Mouse (Mus musculus): Measurements from ENCODE around the gene Rfk. TPM values are rescaled to one million over a fixed set of nuclear protein-coding genes. Genes with fewer than 3 reads are reported as not detected.

Gene Rfk
- 118 and 135 TPM in 2 replicates for polyA plus RNA-seq (2015; fragmentation: Nextera tagmentation; extraction: Ambion mirVana)

DNA sequence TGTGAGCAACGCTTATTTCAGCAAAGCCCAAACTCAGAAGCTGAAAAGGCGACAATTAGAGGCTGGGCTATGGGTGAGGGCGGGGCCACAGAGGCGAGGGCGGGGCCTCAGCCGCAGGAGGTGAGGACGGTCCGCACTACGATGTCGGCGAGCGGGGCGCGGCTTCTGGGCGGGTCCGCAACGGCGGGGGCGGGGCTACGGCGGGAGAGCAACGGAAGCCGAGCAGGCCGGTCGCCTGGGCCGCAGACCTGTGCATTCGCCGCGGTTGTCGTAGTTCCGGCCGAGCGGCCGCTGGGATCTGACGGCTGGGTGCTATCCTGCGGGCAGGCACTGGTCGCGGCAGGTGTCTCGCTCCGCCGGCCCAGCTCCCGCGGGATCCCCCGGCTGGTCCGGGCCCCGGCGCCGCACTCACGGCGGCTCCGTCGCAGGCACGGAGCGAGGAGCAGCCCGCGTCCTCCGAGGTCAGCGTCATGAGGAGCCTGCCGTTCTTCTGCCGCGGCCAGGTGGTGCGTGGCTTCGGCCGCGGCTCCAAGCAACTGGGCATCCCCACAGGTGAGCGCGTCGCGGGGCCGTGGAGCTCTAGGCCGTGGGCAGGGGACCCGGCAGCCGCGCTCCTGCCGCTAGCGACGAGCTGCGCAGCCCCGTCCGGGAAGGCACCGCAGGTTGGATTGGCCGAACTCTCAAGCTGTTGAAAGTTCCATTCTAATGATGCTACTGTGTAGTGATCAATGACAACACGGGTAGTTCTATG, at the start of gene Rfk:
Rfk (plus strand) TSS at position 203 of the 751 bp plus-strand sequence.
- Histone ChIP-seq H3K9ac (ENCODE audit: low read depth, low read length) (peak within 1 kb of the TSS; percentile 92), H3K27ac (ENCODE audit: low read length) (peak within 1 kb of the TSS; percentile 78), H3K9me3 (ENCODE audit: control insufficient read depth, low read length) (no peaks in the 10 kb centered on the region), H3K36me3 (ENCODE audit: control insufficient read depth, insufficient read depth, low read length) (no peaks in the 10 kb centered on the region), H3K27me3 (replicated peaks; ENCODE audit: control insufficient read depth, insufficient read depth, low read length) (no peaks in the 10 kb centered on the region), H3K4me3 (ENCODE audit: low read length) (peak within 1 kb of the TSS; percentile 88), H3K4me1 (ENCODE audit: control insufficient read depth, insufficient read depth, low read length) (peaks cover 6% of the 10 kb centered on the region; the same call in 1 of the 2 replicates), H3K4me2 (ENCODE audit: low read depth, low read length) (peak within 1 kb of the TSS; percentile 53)
- under 1% methylated on average over 83 of the region's 83 CpGs for WGBS
- peak; percentile 98 for ATAC-seq

DNA sequence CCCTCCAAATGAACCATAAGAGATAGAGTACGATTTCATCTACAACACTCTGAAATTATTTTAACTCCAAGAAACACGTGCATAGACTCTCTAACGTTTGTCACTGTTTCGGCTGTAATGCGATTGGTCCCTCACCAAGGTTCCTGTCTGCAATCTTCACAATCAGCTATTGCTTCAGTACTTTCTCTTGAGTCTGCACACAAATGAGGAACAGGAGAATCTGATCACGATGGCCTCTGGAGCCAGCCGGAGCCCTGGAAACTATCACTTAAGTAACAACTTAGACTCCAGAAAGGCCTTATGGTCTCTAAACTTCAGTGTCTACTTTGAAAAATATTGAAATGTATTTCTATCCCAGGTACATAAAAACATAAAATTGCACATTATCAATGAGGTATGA, 49.0 kb upstream of the Rfk start:
- no peaks in the 10 kb centered on the region for H3K36me3 ChIP-seq (ENCODE audit: control insufficient read depth, insufficient read depth, low read length)
- 85% methylated on average over 7 of the region's 7 CpGs for WGBS
- H3K9ac ChIP-seq (ENCODE audit: low read depth, low read length): no peak overlapping the region
- H3K4me3 ChIP-seq (ENCODE audit: low read length): no peak overlapping the region
- H3K27me3 ChIP-seq (replicated peaks; ENCODE audit: control insufficient read depth, insufficient read depth, low read length): no peaks in the 10 kb centered on the region
- H3K4me1 ChIP-seq (ENCODE audit: control insufficient read depth, insufficient read depth, low read length): no peaks in the 10 kb centered on the region
- no peak for ATAC-seq
- H3K9me3 ChIP-seq (ENCODE audit: control insufficient read depth, low read length): no peaks in the 10 kb centered on the region
- H3K4me2 ChIP-seq (ENCODE audit: low read depth, low read length): no peak overlapping the region
- H3K27ac ChIP-seq (ENCODE audit: low read length): no peak overlapping the region

DNA sequence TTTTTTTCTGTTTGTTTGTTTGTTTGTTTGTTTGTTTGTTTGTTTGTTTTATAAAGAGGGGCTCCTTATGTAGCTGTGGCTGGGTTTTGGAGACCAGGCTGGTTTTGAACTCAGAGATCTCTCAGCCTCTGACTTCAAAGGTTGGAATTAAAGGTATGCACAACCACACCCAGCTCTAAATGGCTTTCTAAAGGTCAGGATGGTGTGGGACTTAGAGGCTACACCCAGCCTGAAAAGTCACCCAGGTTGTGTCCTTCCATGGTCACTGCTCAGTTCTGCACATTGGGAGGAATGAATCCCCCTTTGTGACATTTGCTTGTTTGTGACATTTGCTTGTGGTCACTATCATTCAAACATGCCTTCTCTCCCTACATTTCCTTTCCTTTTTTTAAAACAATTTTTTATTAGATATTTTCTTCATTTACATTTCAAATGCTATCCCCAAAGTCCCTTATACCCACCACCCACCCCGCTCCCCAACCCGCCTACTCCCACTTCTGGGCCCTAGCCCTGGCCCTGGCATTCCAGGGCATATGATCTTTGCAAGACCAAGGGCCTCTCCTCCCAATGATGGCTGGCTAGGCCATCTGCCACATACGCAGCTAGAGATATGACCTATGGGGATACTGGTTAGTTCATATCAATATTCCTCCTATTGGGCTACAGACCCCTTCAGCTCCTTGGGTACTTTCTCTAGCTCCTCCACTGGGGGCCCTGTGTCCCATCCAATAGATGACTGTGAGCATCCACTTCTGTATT, 46.9 kb upstream of the Rfk start:
- no peak overlapping the region for H3K27ac ChIP-seq (ENCODE audit: low read length)
- no peak overlapping the region for H3K9ac ChIP-seq (ENCODE audit: low read depth, low read length)
- H3K27me3 ChIP-seq (replicated peaks; ENCODE audit: control insufficient read depth, insufficient read depth, low read length): no peaks in the 10 kb centered on the region
- no peaks in the 10 kb centered on the region for H3K4me1 ChIP-seq (ENCODE audit: control insufficient read depth, insufficient read depth, low read length)
- H3K4me2 ChIP-seq (ENCODE audit: low read depth, low read length): no peak overlapping the region
- WGBS: 94% methylated on average over 3 of the region's 3 CpGs
- ATAC-seq: no peak
- H3K9me3 ChIP-seq (ENCODE audit: control insufficient read depth, low read length): no peaks in the 10 kb centered on the region
- H3K36me3 ChIP-seq (ENCODE audit: control insufficient read depth, insufficient read depth, low read length): no peaks in the 10 kb centered on the region
- no peak overlapping the region for H3K4me3 ChIP-seq (ENCODE audit: low read length)

DNA sequence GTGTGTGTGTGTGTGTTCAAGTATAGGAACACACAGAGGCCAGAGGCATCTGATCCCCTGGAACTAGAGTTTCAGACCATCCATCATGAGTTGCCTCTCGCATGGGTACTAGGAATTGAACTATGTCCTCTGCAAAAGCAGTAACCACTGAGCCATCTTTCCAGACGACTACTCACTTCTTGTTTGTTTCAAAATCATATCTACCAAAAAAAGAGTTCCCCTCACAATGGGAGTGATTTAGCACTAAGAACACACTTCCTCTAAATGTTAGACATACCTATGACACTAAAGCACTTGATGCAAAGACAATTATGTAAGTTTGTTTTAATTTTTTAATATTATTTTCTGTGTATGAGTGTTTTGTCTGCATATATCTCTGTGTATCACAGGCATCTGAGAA, 46.0 kb upstream of the Rfk start:
- Histone ChIP-seq H3K4me2 (ENCODE audit: low read depth, low read length) (no peak overlapping the region), H3K9ac (ENCODE audit: low read depth, low read length) (no peak overlapping the region), H3K4me3 (ENCODE audit: low read length) (no peak overlapping the region), H3K36me3 (ENCODE audit: control insufficient read depth, insufficient read depth, low read length) (no peaks in the 10 kb centered on the region), H3K27me3 (replicated peaks; ENCODE audit: control insufficient read depth, insufficient read depth, low read length) (no peaks in the 10 kb centered on the region), H3K4me1 (ENCODE audit: control insufficient read depth, insufficient read depth, low read length) (no peaks in the 10 kb centered on the region), H3K9me3 (ENCODE audit: control insufficient read depth, low read length) (no peaks in the 10 kb centered on the region), H3K27ac (ENCODE audit: low read length) (no peak overlapping the region)
- WGBS: 91% methylated on average over 2 of the region's 2 CpGs
- ATAC-seq: no peak

DNA sequence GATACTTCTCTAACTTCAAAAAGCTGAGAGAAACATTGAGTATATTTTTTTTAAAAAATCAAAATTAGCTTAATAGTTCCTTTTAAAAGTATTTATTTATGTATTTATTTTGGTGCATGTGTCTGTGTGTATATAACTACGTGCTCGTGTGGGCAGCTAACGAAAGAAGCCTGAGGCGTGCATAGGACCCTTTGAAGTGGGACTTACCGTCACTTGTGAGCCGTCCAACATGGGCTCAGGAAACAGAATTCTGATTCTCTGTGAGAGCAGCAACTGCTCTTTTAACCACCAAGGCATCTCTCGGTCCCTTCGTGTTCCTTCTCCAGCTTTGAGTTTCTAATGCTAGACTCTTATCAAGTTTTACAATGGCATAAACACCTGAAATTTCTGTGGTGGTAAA, 40.1 kb upstream of the Rfk start:
- 90% methylated on average over 8 of the region's 8 CpGs for WGBS

DNA sequence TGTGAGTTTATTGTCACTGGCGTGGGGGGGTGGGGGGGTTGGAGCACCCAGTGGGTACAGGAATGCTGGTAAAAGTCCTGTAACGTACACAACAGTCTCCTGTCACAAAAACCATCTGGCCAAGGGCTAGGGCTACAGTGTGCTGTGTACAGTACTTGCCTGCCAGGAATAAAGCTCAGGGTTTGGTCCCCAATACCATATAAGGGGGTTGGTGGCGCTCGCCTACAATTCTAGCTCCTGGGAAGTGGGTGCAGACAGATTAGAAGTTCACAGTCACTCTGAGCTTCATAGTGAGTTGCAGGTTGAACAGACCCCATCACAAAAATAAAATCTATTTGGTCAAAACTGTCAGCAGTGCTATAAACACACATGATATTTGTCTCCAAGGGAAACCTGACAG, 39.5 kb upstream of the Rfk start:
- Histone ChIP-seq H3K36me3 (ENCODE audit: control insufficient read depth, insufficient read depth, low read length) (no peaks in the 10 kb centered on the region), H3K9ac (ENCODE audit: low read depth, low read length) (no peak overlapping the region), H3K9me3 (ENCODE audit: control insufficient read depth, low read length) (no peaks in the 10 kb centered on the region), H3K4me3 (ENCODE audit: low read length) (no peak overlapping the region), H3K27ac (ENCODE audit: low read length) (no peak overlapping the region), H3K4me2 (ENCODE audit: low read depth, low read length) (no peak overlapping the region), H3K27me3 (replicated peaks; ENCODE audit: control insufficient read depth, insufficient read depth, low read length) (no peaks in the 10 kb centered on the region; the same call in 1 of the 2 replicates), H3K4me1 (ENCODE audit: control insufficient read depth, insufficient read depth, low read length) (no peaks in the 10 kb centered on the region)
- no peak for ATAC-seq
- 67% methylated on average over 4 of the region's 4 CpGs for WGBS

More for the DNA sequence above, 40.1 kb upstream of the Rfk start:
- Histone ChIP-seq H3K9ac (ENCODE audit: low read depth, low read length) (no peak overlapping the region), H3K4me1 (ENCODE audit: control insufficient read depth, insufficient read depth, low read length) (no peaks in the 10 kb centered on the region), H3K27ac (ENCODE audit: low read length) (no peak overlapping the region), H3K9me3 (ENCODE audit: control insufficient read depth, low read length) (no peaks in the 10 kb centered on the region), H3K36me3 (ENCODE audit: control insufficient read depth, insufficient read depth, low read length) (no peaks in the 10 kb centered on the region), H3K27me3 (replicated peaks; ENCODE audit: control insufficient read depth, insufficient read depth, low read length) (no peaks in the 10 kb centered on the region; the same call in 1 of the 2 replicates), H3K4me3 (ENCODE audit: low read length) (no peak overlapping the region), H3K4me2 (ENCODE audit: low read depth, low read length) (no peak overlapping the region)
- no peak for ATAC-seq

DNA sequence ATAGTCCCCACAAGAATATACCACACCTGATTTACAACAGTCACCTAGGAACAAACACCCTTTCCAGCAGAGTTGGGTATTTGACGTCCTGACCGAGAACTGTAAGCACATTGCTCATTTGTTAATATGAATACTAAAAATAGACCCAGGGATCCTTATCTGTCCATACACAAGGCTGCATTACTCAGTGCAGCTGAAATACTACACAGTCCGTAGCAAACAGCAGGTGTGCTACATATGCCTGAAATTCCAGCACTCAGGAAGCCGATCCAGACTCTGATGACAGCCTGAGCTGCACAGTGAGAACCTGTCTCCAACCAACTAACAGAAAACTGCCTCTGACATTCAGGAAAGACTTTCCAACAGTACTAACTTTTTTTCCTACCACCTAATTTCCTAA, 39.0 kb upstream of the Rfk start:
- 42% methylated on average over 4 of the region's 4 CpGs for WGBS
- H3K4me3 ChIP-seq (ENCODE audit: low read length): no peak overlapping the region

DNA sequence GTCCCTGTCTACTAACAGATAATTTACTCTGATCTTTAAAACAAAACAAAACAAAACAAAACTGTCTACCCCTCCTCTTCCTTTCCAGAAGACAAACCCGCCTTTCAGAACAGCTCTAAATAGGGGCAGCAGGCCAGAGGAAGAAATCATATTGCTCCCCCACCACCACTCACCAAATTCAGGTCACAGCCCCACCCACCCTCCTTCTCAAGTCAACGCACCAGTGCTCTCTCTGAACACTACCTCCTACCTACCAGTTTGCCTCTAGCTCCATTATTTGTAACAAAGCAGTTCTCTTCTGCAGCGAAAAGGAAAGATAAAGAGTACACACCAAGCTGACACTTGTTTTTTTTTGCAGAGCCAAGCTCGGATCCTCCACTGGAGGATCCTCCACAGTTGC, 38.5 kb upstream of the Rfk start:
- Histone ChIP-seq H3K9me3 (ENCODE audit: control insufficient read depth, low read length) (no peaks in the 10 kb centered on the region), H3K4me2 (ENCODE audit: low read depth, low read length) (peak overlapping the region; percentile 96), H3K9ac (ENCODE audit: low read depth, low read length) (no peak overlapping the region), H3K4me3 (ENCODE audit: low read length) (peak overlapping the region; percentile 60), H3K27me3 (replicated peaks; ENCODE audit: control insufficient read depth, insufficient read depth, low read length) (no peaks in the 10 kb centered on the region; the same call in 1 of the 2 replicates), H3K27ac (ENCODE audit: low read length) (no peak overlapping the region), H3K4me1 (ENCODE audit: control insufficient read depth, insufficient read depth, low read length) (no peaks in the 10 kb centered on the region), H3K36me3 (ENCODE audit: control insufficient read depth, insufficient read depth, low read length) (no peaks in the 10 kb centered on the region)
- WGBS: 31% methylated on average over 4 of the region's 4 CpGs
- no peak for ATAC-seq

More for the DNA sequence above, 39.0 kb upstream of the Rfk start:
- no peaks in the 10 kb centered on the region for H3K4me1 ChIP-seq (ENCODE audit: control insufficient read depth, insufficient read depth, low read length)
- no peaks in the 10 kb centered on the region for H3K9me3 ChIP-seq (ENCODE audit: control insufficient read depth, low read length)
- H3K27ac ChIP-seq (ENCODE audit: low read length): no peak overlapping the region
- no peak overlapping the region for H3K9ac ChIP-seq (ENCODE audit: low read depth, low read length)
- no peak overlapping the region for H3K4me2 ChIP-seq (ENCODE audit: low read depth, low read length)
- H3K27me3 ChIP-seq (replicated peaks; ENCODE audit: control insufficient read depth, insufficient read depth, low read length): no peaks in the 10 kb centered on the region; the same call in 1 of the 2 replicates
- ATAC-seq: peak; percentile 47
- no peaks in the 10 kb centered on the region for H3K36me3 ChIP-seq (ENCODE audit: control insufficient read depth, insufficient read depth, low read length)

DNA sequence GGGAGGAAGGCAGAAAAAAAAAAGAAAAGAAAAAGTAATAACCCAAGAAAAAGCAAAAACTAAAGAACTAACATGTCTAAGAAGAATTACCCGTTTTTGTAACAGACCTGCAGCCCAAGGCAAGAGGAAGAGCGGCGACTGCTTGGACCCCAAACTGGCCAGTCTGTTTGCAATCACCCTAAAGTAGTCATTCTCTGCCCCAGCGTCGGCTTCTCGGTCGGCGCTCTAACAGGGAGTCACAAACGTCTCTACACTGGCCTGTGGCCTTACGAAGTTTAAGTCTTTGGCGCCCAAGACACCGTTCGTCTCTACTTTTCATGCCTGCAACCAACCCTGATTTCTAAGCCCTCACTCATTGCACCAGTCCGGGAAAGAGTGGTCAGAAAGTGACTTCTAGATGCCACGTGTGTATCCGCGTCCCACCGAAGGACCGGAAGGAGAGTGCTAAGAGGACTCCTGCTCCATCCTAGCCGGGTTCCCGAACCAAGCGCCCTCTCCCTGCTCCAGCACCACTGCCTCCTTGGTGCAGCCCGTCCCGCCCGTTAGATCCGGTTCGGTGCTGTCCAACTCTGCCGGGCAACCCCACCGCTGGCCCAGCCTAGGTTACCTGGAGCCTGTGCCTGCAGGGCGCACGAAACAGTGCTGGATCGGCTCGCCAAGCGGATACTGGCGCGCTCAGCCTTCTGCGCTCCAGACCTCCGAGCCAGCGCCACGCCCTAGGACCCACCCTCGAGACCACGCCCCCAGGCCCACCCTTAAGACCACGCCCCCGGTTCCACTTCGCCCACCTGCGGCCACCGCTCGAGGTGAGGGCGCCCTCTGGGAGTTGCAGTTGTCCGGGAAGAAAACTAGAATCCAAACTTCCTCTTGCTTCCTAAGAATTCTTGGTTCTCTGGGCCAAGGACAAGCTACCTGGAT, 37.6 kb upstream of the Rfk start:
- Histone ChIP-seq H3K4me1 (ENCODE audit: control insufficient read depth, insufficient read depth, low read length) (no peaks in the 10 kb centered on the region), H3K9ac (ENCODE audit: low read depth, low read length) (peak overlapping the region; percentile 61), H3K27ac (ENCODE audit: low read length) (no peak overlapping the region), H3K36me3 (ENCODE audit: control insufficient read depth, insufficient read depth, low read length) (no peaks in the 10 kb centered on the region), H3K4me3 (ENCODE audit: low read length) (peak overlapping the region; percentile 60), H3K27me3 (replicated peaks; ENCODE audit: control insufficient read depth, insufficient read depth, low read length) (no peaks in the 10 kb centered on the region; the same call in 1 of the 2 replicates), H3K4me2 (ENCODE audit: low read depth, low read length) (peak overlapping the region; percentile 96), H3K9me3 (ENCODE audit: control insufficient read depth, low read length) (no peaks in the 10 kb centered on the region)
- WGBS: 2% methylated on average over 50 of the region's 50 CpGs
- peak; percentile 95 for ATAC-seq
